Mouse (Mus musculus): ENCODE measurements around the gene Aqp12. TPM values are rescaled to one million over a fixed set of nuclear protein-coding genes. Genes with fewer than 3 reads are reported as not detected.

Gene Aqp12
- polyA plus RNA-seq, 1 experiment from 2014 or later: 0.16 TPM

Other genes with a start within 250 kb of the Aqp12 start
- gene Gpc1, start 174.7 kb upstream of the Aqp12 start, polyA plus RNA-seq (2014; fragmentation: Nextera tagmentation; extraction: Ambion mirVana): 46.3 and 47.9 TPM in 2 replicates
- gene Ankmy1, start 103.4 kb upstream of the Aqp12 start, polyA plus RNA-seq (2014; fragmentation: Nextera tagmentation; extraction: Ambion mirVana): 0.30 and 0.79 TPM in 2 replicates
- 9.9 and 12.1 TPM in 2 replicates for gene Dusp28, start 99.4 kb upstream of the Aqp12 start, polyA plus RNA-seq (2014; fragmentation: Nextera tagmentation; extraction: Ambion mirVana)
- 28.4 and 36.8 TPM in 2 replicates for gene Rnpepl1, start 95.6 kb upstream of the Aqp12 start, polyA plus RNA-seq (2014; fragmentation: Nextera tagmentation; extraction: Ambion mirVana)
- 25.6 and 26.5 TPM in 2 replicates for gene Capn10, start 72.0 kb upstream of the Aqp12 start, polyA plus RNA-seq (2014; fragmentation: Nextera tagmentation; extraction: Ambion mirVana)
- 5.7 and 7.0 TPM in 2 replicates for gene Gpr35, start 55.5 kb upstream of the Aqp12 start, polyA plus RNA-seq (2014; fragmentation: Nextera tagmentation; extraction: Ambion mirVana)
- gene Kif1a, start 95.6 kb downstream of the Aqp12 start, polyA plus RNA-seq (2014; fragmentation: Nextera tagmentation; extraction: Ambion mirVana): 15.8 and 16.7 TPM in 2 replicates
- not detected in 2 replicates for gene Agxt, start 128.9 kb downstream of the Aqp12 start, polyA plus RNA-seq (2014; fragmentation: Nextera tagmentation; extraction: Ambion mirVana)
- gene 2310007B03Rik, start 154.6 kb downstream of the Aqp12 start, polyA plus RNA-seq (2014; fragmentation: Nextera tagmentation; extraction: Ambion mirVana): 3.2 and 3.9 TPM in 2 replicates
- 0.04 and 0.16 TPM in 2 replicates for gene Crocc2, start 162.4 kb downstream of the Aqp12 start, polyA plus RNA-seq (2014; fragmentation: Nextera tagmentation; extraction: Ambion mirVana)
- gene Sned1, start 229.5 kb downstream of the Aqp12 start, polyA plus RNA-seq (2014; fragmentation: Nextera tagmentation; extraction: Ambion mirVana): 4.9 and 5.3 TPM in 2 replicates

All from intestine, embryonic 14.5 days (tissue).